Mouse (Mus musculus) embryonic facial prominence, embryonic 11.5 days (tissue): Measurements from ENCODE around the gene Acyp2. TPM values are rescaled to one million over a fixed set of nuclear protein-coding genes. Genes with fewer than 3 reads are reported as not detected.
"Not testable (repeated sequence)": the region's sequence is repeated elsewhere in the genome, so short reads cannot be mapped to it uniquely, and the experiment has no call there.

ENCODE experiments used
- ATAC-seq: fragments of 200-750 bp; cut with Nextera tagmentation; replicated peaks from 2 replicates; pipeline ENCODE4 v1.8.0; 2017; ENCODE audit warnings: low read depth; ENCODE audit not compliant: insufficient number of reproducible peaks, low FRiP score, low TSS enrichment
- DNase-seq: peaks from one replicate; pipeline ENCODE4 v3.0.0-alpha.2; 2015; ENCODE audit warnings: low spot score
- H3K27ac ChIP-seq: fragments of 300-500 bp; sonication (generic); replicated peaks from 2 replicates; pipeline ENCODE4 v1.5.1; 2014; ENCODE audit warnings: mild to moderate bottlenecking, low read depth, low read length, control low read depth
- H3K27me3 ChIP-seq: fragments of 300-500 bp; sonication (generic); 2 replicates; pipeline ENCODE4 v1.6.1; 2014; ENCODE audit warnings: mild to moderate bottlenecking, low read length, moderate library complexity, mixed read lengths; ENCODE audit not compliant: control insufficient read depth, insufficient read depth
- H3K36me3 ChIP-seq: fragments of 300-500 bp; sonication (generic); replicated peaks from 2 replicates; pipeline ENCODE4 v1.6.1; 2014; ENCODE audit warnings: low read depth, mild to moderate bottlenecking, low read length, moderate library complexity, mixed read lengths; ENCODE audit not compliant: control insufficient read depth, insufficient read depth
- H3K4me1 ChIP-seq: fragments of 300-500 bp; sonication (generic); 2 replicates; pipeline ENCODE4 v1.6.1; 2014; ENCODE audit warnings: low read length, mixed read lengths; ENCODE audit not compliant: control insufficient read depth, insufficient read depth
- H3K4me2 ChIP-seq: fragments of 300-500 bp; sonication (generic); 2 replicates; pipeline ENCODE4 v1.6.1; 2014; ENCODE audit warnings: low read depth, mild to moderate bottlenecking, control low read depth, low read length, moderate library complexity
- H3K4me3 ChIP-seq: fragments of 300-500 bp; sonication (generic); 2 replicates; pipeline ENCODE4 v1.5.1; 2014; ENCODE audit warnings: low read depth, low read length, control low read depth
- H3K9ac ChIP-seq: fragments of 300-500 bp; sonication (generic); replicated peaks from 2 replicates; pipeline ENCODE4 v1.6.1; 2014; ENCODE audit warnings: mild to moderate bottlenecking, control low read depth, low read length
- H3K9me3 ChIP-seq: fragments of 300-500 bp; sonication (generic); replicated peaks from 2 replicates; pipeline ENCODE4 v1.6.1; 2016; ENCODE audit warnings: mild to moderate bottlenecking, low read length, inconsistent platforms, mixed read lengths; ENCODE audit not compliant: control insufficient read depth
- WGBS: fragments of 180-500 bp; shearing (Covaris S2); extraction: QIAGEN DNeasy Blood & Tissue Kit; methylation state at CpG from one replicate; pipeline ENCODE4 v1.1.7; 2014; 5-methylcytosine and 5-hydroxymethylcytosine counted together
- polyA plus RNA-seq: library from polyadenylated mRNA; unstranded; fragments of >200 nt; fragmentation: Nextera tagmentation; extraction: Ambion mirVana; gene quantifications from 2 replicates; pipeline ENCODE4 v1.2.1, GENCODE M21; 2014

The Acyp2 gene
- polyA plus RNA-seq, 1 experiment from 2014 or later: 7.6 TPM

DNA sequence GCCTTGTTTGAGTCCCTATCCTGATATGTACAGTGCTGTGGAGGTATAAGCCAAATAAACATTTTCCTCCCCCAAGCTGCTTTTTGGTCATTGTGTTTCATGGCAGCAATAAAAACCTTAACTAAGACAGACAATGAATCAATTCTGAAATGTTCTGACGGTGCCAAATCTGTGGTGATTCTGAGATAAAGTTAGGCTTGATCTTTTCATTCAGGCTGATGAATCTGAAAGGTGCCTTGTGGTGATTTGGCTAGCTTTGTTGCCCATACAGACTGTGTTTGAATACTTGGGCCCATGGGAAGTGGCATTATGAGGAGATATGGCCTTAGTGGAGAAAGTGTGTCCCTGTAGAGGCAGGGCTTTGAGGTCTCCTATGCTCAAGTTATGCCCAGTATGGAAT, 1.0 kb upstream of the Acyp2 start:
- no peak for DNase-seq
- WGBS: 91% methylated on average over 1 of the region's 1 CpGs
- H3K4me2 ChIP-seq: no peak overlapping the region
- no peak for ATAC-seq
- no peaks in the 10 kb centered on the region for H3K27me3 ChIP-seq
- no peak overlapping the region for H3K4me3 ChIP-seq
- no peaks in the 10 kb centered on the region for H3K4me1 ChIP-seq
- H3K9me3 ChIP-seq: no peaks in the 10 kb centered on the region
- no peaks in the 10 kb centered on the region for H3K36me3 ChIP-seq
- no peak overlapping the region for H3K9ac ChIP-seq
- H3K27ac ChIP-seq: no peak overlapping the region

DNA sequence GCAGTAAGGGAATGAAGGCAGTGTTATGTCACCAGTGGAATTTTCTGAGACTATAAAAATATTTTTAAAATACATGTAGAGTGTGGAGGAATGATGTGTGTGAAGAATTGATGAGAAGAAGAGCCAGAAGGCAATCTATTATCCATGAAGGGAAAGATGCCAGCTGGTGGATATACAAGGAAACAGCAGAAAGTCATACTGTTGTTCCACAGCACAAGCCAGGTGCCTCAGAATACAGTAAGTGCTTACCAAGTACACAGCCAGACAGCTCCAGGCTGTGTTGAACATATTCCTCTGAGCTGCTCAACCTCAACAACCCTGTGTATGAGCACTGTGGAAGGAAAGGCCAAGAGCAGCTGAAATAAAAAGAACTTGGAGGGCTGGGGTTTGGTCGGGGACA, 13.7 kb downstream of the Acyp2 start:
- Histone ChIP-seq H3K4me2 (no peak overlapping the region), H3K27me3 (no peaks in the 10 kb centered on the region)

DNA sequence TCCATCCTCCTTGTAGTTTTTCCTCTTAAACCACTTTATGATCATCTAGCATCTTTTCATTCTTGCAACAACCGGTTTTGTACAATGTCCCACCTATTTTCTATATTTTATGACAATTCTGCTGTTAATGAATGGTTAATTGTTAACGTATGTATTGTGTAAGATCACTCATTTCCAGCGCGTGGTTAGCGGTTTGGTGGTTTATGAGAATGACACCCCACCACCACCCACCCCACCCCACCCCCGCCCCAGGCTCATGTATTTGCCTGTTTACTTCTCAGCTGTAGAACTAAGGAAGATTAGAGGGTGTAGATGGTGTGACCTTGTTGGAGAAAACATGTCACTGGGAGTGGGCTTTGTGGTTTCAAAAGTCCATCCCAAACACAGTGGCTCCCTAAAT, 18.9 kb downstream of the Acyp2 start:
- ATAC-seq: no peak
- H3K27me3 ChIP-seq: no peaks in the 10 kb centered on the region
- WGBS: 80% methylated on average over 6 of the region's 6 CpGs

More for the DNA sequence above, 13.7 kb downstream of the Acyp2 start:
- WGBS: 86% methylated on average over 1 of the region's 1 CpGs
- no peaks in the 10 kb centered on the region for H3K36me3 ChIP-seq
- H3K4me1 ChIP-seq: no peaks in the 10 kb centered on the region
- H3K9me3 ChIP-seq: no peaks in the 10 kb centered on the region
- no peak overlapping the region for H3K9ac ChIP-seq
- H3K4me3 ChIP-seq: no peak overlapping the region
- H3K27ac ChIP-seq: no peak overlapping the region
- DNase-seq (no peak), ATAC-seq (no peak)

DNA sequence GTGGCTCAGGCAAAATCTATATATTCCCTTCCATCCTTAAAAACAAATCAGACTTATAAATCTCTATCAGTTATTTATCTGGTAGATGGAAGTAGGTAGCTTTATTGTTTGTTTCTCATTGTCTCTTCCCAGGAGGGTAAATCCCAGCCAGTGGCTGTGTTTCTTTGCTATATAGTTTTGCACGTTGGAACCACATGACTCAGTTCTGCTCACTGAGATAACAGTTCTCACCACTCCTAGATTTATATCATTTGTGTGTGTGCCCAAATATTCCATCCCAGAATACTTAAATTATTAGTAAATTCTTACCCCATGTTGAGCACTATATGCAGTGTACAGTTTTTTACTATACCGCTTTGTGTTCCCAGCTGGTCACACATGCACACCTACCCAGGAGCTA, 26.2 kb downstream of the Acyp2 start:
- Histone ChIP-seq H3K4me2 (no peak overlapping the region), H3K36me3 (no peaks in the 10 kb centered on the region), H3K27me3 (no peaks in the 10 kb centered on the region), H3K27ac (no peak overlapping the region), H3K4me1 (no peaks in the 10 kb centered on the region), H3K4me3 (no peak overlapping the region), H3K9me3 (no peaks in the 10 kb centered on the region), H3K9ac (no peak overlapping the region)
- ATAC-seq (no peak), DNase-seq (no peak)
- 78% methylated on average over 2 of the region's 2 CpGs for WGBS

More for the DNA sequence above, 18.9 kb downstream of the Acyp2 start:
- Histone ChIP-seq H3K4me1 (no peaks in the 10 kb centered on the region), H3K27ac (no peak overlapping the region), H3K36me3 (no peaks in the 10 kb centered on the region), H3K4me2 (no peak overlapping the region), H3K9me3 (no peaks in the 10 kb centered on the region), H3K4me3 (no peak overlapping the region), H3K9ac (no peak overlapping the region)
- DNase-seq: no peak

DNA sequence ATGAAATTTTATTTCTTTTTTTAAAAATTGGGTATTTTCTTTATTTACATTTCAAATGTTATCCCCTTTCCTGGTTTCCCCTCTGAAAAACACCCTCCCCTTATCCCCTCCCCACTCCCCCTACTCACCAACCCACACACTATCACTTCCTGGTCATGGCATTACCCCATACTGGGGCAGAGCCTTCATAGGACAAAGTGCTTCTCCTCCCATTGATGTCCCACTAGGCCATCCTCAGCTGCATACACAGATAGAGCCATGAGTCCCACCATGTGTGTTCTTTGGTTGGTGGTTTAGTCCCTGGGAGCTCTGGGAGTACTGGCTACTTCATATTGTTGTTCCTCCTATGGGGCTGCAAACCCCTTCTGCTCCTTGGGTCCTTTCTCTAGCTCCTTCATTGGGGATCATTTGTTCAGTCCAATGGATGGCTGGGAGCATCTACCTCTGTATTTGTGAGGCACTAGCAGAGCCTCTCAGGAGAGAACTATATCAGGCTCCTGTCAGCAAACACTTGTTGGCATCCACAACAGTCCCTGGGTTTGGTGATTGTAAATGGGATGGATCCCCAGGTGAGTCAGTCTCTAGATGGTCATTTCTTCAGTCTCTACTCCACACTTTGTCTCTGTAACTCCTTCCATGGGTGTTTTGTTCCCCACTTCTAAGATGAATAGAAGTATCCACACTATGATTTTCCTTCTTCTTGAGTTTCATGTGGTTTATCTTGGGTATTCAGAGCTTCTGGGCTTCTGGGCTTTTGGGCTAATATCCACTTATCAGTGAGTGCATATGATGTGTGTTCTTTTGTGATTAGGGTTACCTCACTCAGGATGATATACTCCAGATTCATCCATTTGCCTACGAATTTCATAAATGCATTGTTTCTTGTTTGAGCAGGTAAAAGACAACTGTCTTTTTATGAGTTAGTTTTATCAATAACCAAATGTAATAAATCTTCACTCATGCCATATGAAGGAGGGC, 27.7 kb downstream of the Acyp2 start:
- H3K4me3 ChIP-seq, H3K27me3 ChIP-seq, H3K4me2 ChIP-seq, DNase-seq, H3K9me3 ChIP-seq, H3K4me1 ChIP-seq, H3K36me3 ChIP-seq, ATAC-seq, H3K9ac ChIP-seq, H3K27ac ChIP-seq: not testable (repeated sequence)
- 85% methylated on average over 1 of the region's 1 CpGs for WGBS

DNA sequence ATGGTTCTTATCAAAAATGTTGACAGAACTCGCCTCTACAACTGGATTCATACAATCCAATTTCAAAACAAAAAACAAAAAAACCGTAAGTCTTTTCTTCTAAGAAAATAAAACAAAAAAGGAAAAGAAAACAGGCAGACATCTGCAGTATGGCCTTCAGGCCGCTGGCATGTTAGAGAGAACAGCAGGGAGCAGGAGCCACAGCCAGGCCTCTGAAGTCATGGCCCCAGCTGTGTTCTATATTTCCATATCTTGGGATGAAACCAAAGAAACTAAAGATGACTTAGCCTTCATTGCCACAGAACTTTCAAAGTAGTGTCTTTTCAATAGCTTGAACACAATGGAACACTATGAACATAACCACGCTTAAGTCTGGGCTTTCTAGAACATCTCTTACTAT, 31.2 kb downstream of the Acyp2 start:
- Histone ChIP-seq H3K27me3 (no peaks in the 10 kb centered on the region), H3K4me2 (no peak overlapping the region), H3K27ac (no peak overlapping the region), H3K36me3 (no peaks in the 10 kb centered on the region), H3K9ac (no peak overlapping the region), H3K4me1 (no peaks in the 10 kb centered on the region), H3K9me3 (no peaks in the 10 kb centered on the region), H3K4me3 (no peak overlapping the region)
- no peak for DNase-seq
- 65% methylated on average over 4 of the region's 4 CpGs for WGBS
- ATAC-seq: no peak

DNA sequence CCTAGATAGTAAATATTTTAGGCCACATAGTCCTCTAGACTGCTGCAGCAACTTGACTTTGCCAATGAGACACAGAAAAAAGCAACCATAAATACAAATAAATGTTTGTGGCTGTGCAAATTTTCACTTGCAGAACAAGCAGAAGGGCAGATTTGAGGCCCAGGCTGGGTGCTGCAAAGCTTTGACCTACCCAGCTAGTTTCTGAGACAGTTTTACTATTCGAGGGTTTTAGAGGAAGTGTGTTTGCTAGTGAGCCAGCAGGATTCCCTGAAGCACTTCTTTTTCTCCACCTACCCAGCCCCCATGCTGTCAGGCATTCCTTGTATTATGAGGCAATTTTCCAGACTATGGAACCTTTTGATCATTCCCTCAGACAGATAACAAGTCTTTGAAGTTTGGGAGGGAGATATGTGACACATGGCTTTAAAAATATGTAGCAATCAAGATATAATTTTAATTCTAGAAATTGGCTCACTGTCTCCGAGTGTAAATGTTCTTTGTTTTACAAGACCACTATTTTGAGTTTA, 31.8 kb downstream of the Acyp2 start:
- Histone ChIP-seq H3K4me1 (no peaks in the 10 kb centered on the region), H3K9me3 (no peaks in the 10 kb centered on the region), H3K4me3 (no peak overlapping the region), H3K4me2 (no peak overlapping the region), H3K27ac (no peak overlapping the region), H3K27me3 (no peaks in the 10 kb centered on the region), H3K9ac (no peak overlapping the region), H3K36me3 (no peaks in the 10 kb centered on the region)
- DNase-seq (no peak), ATAC-seq (no peak)
- 24% methylated on average over 2 of the region's 2 CpGs for WGBS

DNA sequence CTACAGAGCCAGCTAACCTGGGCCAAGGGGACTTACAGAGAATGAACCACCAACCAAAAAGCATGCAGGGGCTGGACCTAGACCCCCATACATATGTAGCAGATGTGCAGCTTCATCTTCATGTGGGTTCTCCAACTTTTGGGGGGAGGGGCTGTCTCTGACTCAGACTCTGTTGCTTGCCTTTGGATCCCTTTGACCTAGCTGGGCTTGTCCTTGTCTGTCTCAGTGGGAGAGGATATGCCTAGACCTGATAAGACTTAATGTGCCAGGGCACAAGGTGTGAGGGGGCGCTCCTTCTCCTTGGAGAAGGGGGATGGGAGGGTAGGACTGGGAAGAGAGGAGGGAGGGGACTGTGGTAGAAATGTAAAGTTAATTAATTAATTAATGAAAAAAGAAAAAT, 33.4 kb downstream of the Acyp2 start:
- WGBS: 88% methylated on average over 1 of the region's 1 CpGs
- ATAC-seq (no peak), DNase-seq (no peak)
- Histone ChIP-seq H3K4me3 (no peak overlapping the region), H3K36me3 (no peaks in the 10 kb centered on the region), H3K9me3 (no peaks in the 10 kb centered on the region), H3K4me1 (no peaks in the 10 kb centered on the region), H3K4me2 (no peak overlapping the region), H3K27me3 (no peaks in the 10 kb centered on the region), H3K9ac (no peak overlapping the region), H3K27ac (no peak overlapping the region)
